14 mouse cellular contexts compared by ENCODE assay signal in genomic region chr12:70712322-70713024, GRCm38 (mm10).
DNase-seq lines count a peak whose midpoint lies in the region; ATAC-seq and TF ChIP-seq lines count a peak whose summit lies in the region.
"Had no signal": no experiment of that assay in that cellular context is flagged by ENCODE, and none has a peak within 500 bp of the region (broad histone marks: within the 10 kb centered on the region; RNA-seq: fewer than 3 reads in every experiment).

No protein-coding gene starts in this region.

- no peak for TF ChIP-seq POLR2A in CH12.LX (IDR thresholded peaks at IDR 0.05; ENCODE audit: low read depth, low read length)

- no peak overlapping the region for H3K9ac ChIP-seq in CH12.LX (ENCODE audit: insufficient read depth, low read depth)
- H3K9ac ChIP-seq: forebrain, embryonic 12.5 days had no signal

- H3K27ac ChIP-seq in CH12.LX (ENCODE audit: insufficient read depth, low read depth), result no peak overlapping the region
- H3K27ac ChIP-seq: forebrain, embryonic 12.5 days; hindbrain, postnatal 0 days had no signal

- TF ChIP-seq RAD21 in CH12.LX (IDR thresholded peaks at IDR 0.05; ENCODE audit: low read depth, low read length), result no peak

- in situ Hi-C loops in CH12.LX (cut with MboI; ENCODE audit: low pct_ligation_motif_present, low pct_unique_long_range_greater_than_20kb, low sequenced_read_pairs), result no loop called here

- ATAC-seq in erythroid progenitor cell, adult 5-6 weeks (replicated peaks; ENCODE audit: low FRiP score, poor library complexity, severe bottlenecking), result no peak
- no peak for ATAC-seq in erythroblast, adult 5-6 weeks (replicated peaks; ENCODE audit: low FRiP score, poor library complexity, severe bottlenecking)
- ATAC-seq: hindbrain, postnatal 0 days had no signal

- H3K36me3 ChIP-seq in CH12.LX (replicated peaks in 1 of 2; ENCODE audit: control insufficient read depth in 1 of 2, insufficient read depth in 1 of 2, low read length in 1 of 2), result no peaks in the 10 kb centered on the region
- H3K36me3 ChIP-seq: forebrain, embryonic 12.5 days had no signal

- no peak overlapping the region for H3K4me3 ChIP-seq in CH12.LX (replicated peaks in 1 of 3; ENCODE audit: low read depth in 2 of 3, low read length in 2 of 3, poor library complexity in 1 of 3)
- H3K4me3 ChIP-seq: forebrain, embryonic 12.5 days had no signal

- TF ChIP-seq EP300 in CH12.LX (IDR thresholded peaks at IDR 0.05; ENCODE audit: low read length), result 0 out of 2 replicates have a peak, but pooled peaks have one; percentile 13

- no peak for TF ChIP-seq CTCF in CH12.LX (conservative IDR thresholded peaks at IDR 0.05 in 1 of 2, IDR thresholded peaks at IDR 0.05 in 1 of 2; ENCODE audit: low read depth in 2 of 2, low read length in 2 of 2)

- intact Hi-C loops in left cerebral cortex, postnatal 4 days (cut with DNase I), result no loop called here
- intact Hi-C loops in left cerebral cortex, postnatal 25 days (cut with DNase I), result loop anchor here (2.0 to 5.0 kb wide), 4 partner anchors 14 to 112 kb away; partner anchors contain the start of gene Frmd6

- peaks cover 16 to 39% of the 10 kb centered on the region in 2 experiments for H3K4me1 ChIP-seq in CH12.LX (ENCODE audit: control insufficient read depth in 1 of 2, insufficient read depth in 2 of 2)

- H3K9me3 ChIP-seq in CH12.LX (replicated peaks; ENCODE audit: low read length), result peaks cover 3% of the 10 kb centered on the region
- H3K9me3 ChIP-seq: forebrain, embryonic 12.5 days had no signal

- H3K79me2 ChIP-seq in CH12.LX (replicated peaks; ENCODE audit: control insufficient read depth, extremely low read depth, insufficient read depth, poor library complexity, severe bottlenecking), result no peaks in the 10 kb centered on the region

- H3K4me2 ChIP-seq in CH12.LX (ENCODE audit: insufficient read depth, low read depth, poor library complexity, severe bottlenecking), result peak overlapping the region; percentile 56; the same call in 1 of the 2 replicates
- H3K4me2 ChIP-seq: forebrain, embryonic 12.5 days; heart, embryonic 11.5 days had no signal

- no peaks in the 10 kb centered on the region for H3K27me3 ChIP-seq in CH12.LX (replicated peaks)
- H3K27me3 ChIP-seq: forebrain, embryonic 12.5 days had no signal

- peak; percentile 64 to 71 for DNase-seq in frontal cortex, adult 2 months (ENCODE audit: extremely low spot score in 1 of 2, low spot score in 1 of 2)
- no peak for DNase-seq in frontal cortex, postnatal 14 days (ENCODE audit: low spot score in 2 of 2)
- DNase-seq in left cerebral cortex, adult 11 months (ENCODE audit: low spot score), result peak; percentile 48
- no peak for DNase-seq in left cerebral cortex, postnatal 4 days
- DNase-seq in CH12.LX (ENCODE audit: extremely low read depth), result no peak
- peak; percentile 48 to 83 for DNase-seq in left cerebral cortex, postnatal 25 days (ENCODE audit: low spot score in 2 of 2)
- DNase-seq: cerebellum, adult 8-10 months; liver; midbrain, embryonic 14.5 days had no signal

- dilution Hi-C loops in CH12.LX (cut with MboI; ENCODE audit: extremely low pct_ligation_motif_present, extremely low pct_unique_long_range_greater_than_20kb, low sequenced_read_pairs), result no loop called here

TF ChIP-seq in CH12.LX, 34 proteins besides CTCF, POLR2A, EP300 and RAD21:
- TF ChIP-seq MAFK (IDR thresholded peaks at IDR 0.05; ENCODE audit: insufficient replicate concordance, low read length) (no peak), ZNF384 (IDR thresholded peaks at IDR 0.05; ENCODE audit: low read depth, low read length) (no peak), RCOR1 (conservative IDR thresholded peaks at IDR 0.05; ENCODE audit: low read depth, low read length) (no peak), JUN (IDR thresholded peaks at IDR 0.05; ENCODE audit: insufficient read depth, low read depth, low read length) (no peak), BHLHE40 (IDR thresholded peaks at IDR 0.05; ENCODE audit: low read depth, low read length) (no peak), SMC3 (IDR thresholded peaks at IDR 0.05; ENCODE audit: low read depth, low read length) (no peak), TCF12 (IDR thresholded peaks at IDR 0.05; ENCODE audit: low read depth, low read length) (no peak), KAT2A (IDR thresholded peaks at IDR 0.05; ENCODE audit: insufficient replicate concordance, low read length) (no peak), ZC3H11A (IDR thresholded peaks at IDR 0.05; ENCODE audit: low read depth, low read length) (no peak), USF1 (IDR thresholded peaks at IDR 0.05; ENCODE audit: low read depth, low read length) (no peak)

Comparison
In these comparisons a context has a peak if more than half of its experiments do, and no peak if none do; other contexts are left out.
1. DNase-seq: peak in frontal cortex, adult 2 months (2 of 2), left cerebral cortex, adult 11 months (single experiment) and left cerebral cortex, postnatal 25 days (2 of 2); none in frontal cortex, postnatal 14 days (0 of 2), left cerebral cortex, postnatal 4 days (single experiment) and CH12.LX (single experiment).